ENCODE assay signal across 30 mouse cellular contexts in the genomic region with DNA sequence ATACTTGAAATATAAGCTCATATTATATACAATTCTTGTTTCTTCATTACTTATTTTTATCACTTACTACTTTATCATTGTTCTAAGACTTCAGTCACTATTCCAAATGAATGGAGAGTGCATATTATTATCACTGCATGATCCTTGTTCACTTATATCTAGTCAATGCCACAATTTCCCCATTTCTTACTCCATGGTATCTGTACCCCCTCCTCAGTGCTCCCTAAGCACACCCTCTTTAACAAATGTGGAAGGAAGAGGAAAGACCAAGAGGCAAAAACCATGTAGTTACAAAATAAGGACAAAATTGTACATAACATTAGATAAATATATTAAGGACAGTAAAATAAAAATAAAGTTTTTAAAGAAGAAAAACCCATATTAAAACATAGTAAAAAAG.
"Had no signal": no experiment of that assay in that cellular context is flagged by ENCODE, and none has a peak within 500 bp of the region (broad histone marks: within the 10 kb centered on the region; RNA-seq: fewer than 3 reads in every experiment).

No protein-coding gene starts in this region.

- H3K27me3 ChIP-seq: limb, embryonic 12.5 days; limb, embryonic 13.5 days; limb, embryonic 15.5 days; liver, embryonic 12.5 days; liver, embryonic 13.5 days; liver, embryonic 15.5 days; lung, embryonic 15.5 days; midbrain, embryonic 12.5 days; midbrain, embryonic 13.5 days; midbrain, embryonic 15.5 days had no signal

- H3K9me3 ChIP-seq: limb, embryonic 10.5 days; limb, embryonic 12.5 days; limb, embryonic 13.5 days; limb, embryonic 15.5 days; liver, embryonic 12.5 days; liver, embryonic 13.5 days; liver, embryonic 15.5 days; lung, embryonic 15.5 days; midbrain, embryonic 10.5 days; midbrain, embryonic 12.5 days; midbrain, embryonic 13.5 days; midbrain, embryonic 15.5 days had no signal

- ATAC-seq: liver, embryonic 12.5 days; liver, postnatal 0 days; lung, postnatal 0 days; midbrain, embryonic 13.5 days; midbrain, embryonic 15.5 days; midbrain, embryonic 16.5 days had no signal

- H3K4me1 ChIP-seq: limb, embryonic 10.5 days; limb, embryonic 12.5 days; limb, embryonic 13.5 days; limb, embryonic 15.5 days; liver, embryonic 12.5 days; liver, embryonic 13.5 days; liver, embryonic 15.5 days; lung, embryonic 15.5 days; midbrain, embryonic 10.5 days; midbrain, embryonic 12.5 days; midbrain, embryonic 13.5 days; midbrain, embryonic 15.5 days had no signal

- H3K9ac ChIP-seq: limb, embryonic 12.5 days; limb, embryonic 13.5 days; limb, embryonic 15.5 days; liver, embryonic 12.5 days; liver, embryonic 13.5 days; liver, embryonic 14.5 days; liver, embryonic 15.5 days; liver, postnatal 0 days; lung, embryonic 14.5 days; lung, embryonic 15.5 days; midbrain, embryonic 12.5 days; midbrain, embryonic 13.5 days; midbrain, embryonic 15.5 days had no signal

- DNase-seq: left cerebral cortex, postnatal 4 days; liver; liver, embryonic 13.5 days; liver, postnatal 0 days; lung, adult 2 months; lung, embryonic 14.5 days; lung, postnatal 10 days; lung, postnatal 14 days; lung, postnatal 4 days; midbrain, embryonic 14.5 days had no signal

- H3K27ac ChIP-seq: left cerebral cortex, adult 2 months; limb, embryonic 10.5 days; limb, embryonic 12.5 days; limb, embryonic 13.5 days; limb, embryonic 15.5 days; liver, embryonic 12.5 days; liver, embryonic 13.5 days; liver, embryonic 14.5 days; liver, embryonic 15.5 days; lung, embryonic 15.5 days; macrophage; midbrain, embryonic 10.5 days; midbrain, embryonic 12.5 days; midbrain, embryonic 13.5 days; midbrain, embryonic 15.5 days had no signal

- H3K36me3 ChIP-seq: limb, embryonic 10.5 days; limb, embryonic 12.5 days; limb, embryonic 13.5 days; limb, embryonic 15.5 days; liver, embryonic 12.5 days; liver, embryonic 13.5 days; liver, embryonic 15.5 days; lung, embryonic 15.5 days; midbrain, embryonic 10.5 days; midbrain, embryonic 12.5 days; midbrain, embryonic 13.5 days; midbrain, embryonic 15.5 days had no signal

- H3K4me3 ChIP-seq: left cerebral cortex, adult 2 months; limb, embryonic 10.5 days; limb, embryonic 12.5 days; limb, embryonic 13.5 days; limb, embryonic 15.5 days; liver, embryonic 12.5 days; liver, embryonic 13.5 days; liver, embryonic 15.5 days; lung, embryonic 15.5 days; megakaryocyte, embryonic 14.5 days; midbrain, embryonic 10.5 days; midbrain, embryonic 12.5 days; midbrain, embryonic 13.5 days; midbrain, embryonic 15.5 days; myocyte had no signal

- H3K4me2 ChIP-seq: limb, embryonic 12.5 days; limb, embryonic 13.5 days; limb, embryonic 15.5 days; liver, embryonic 11.5 days; liver, embryonic 12.5 days; liver, embryonic 13.5 days; liver, embryonic 15.5 days; lung, embryonic 14.5 days; lung, embryonic 15.5 days; midbrain, embryonic 11.5 days; midbrain, embryonic 12.5 days; midbrain, embryonic 13.5 days; midbrain, embryonic 15.5 days had no signal
